Mouse (Mus musculus): ENCODE results near the gene Hirip3. TPM values are rescaled to one million over a fixed set of nuclear protein-coding genes. Genes with fewer than 3 reads are reported as not detected.
"Not testable (repeated sequence)": the region's sequence is repeated elsewhere in the genome, so short reads cannot be mapped to it uniquely, and the experiment has no call there.

Hirip3 gene
- polyA plus RNA-seq, 1 experiment: 65.1 TPM

GRCm38 (mm10) chr7:126883731-126884181, 22.0 kb downstream of the Hirip3 start:
- TF ChIP-seq CTCF (IDR thresholded peaks at IDR 0.05; ENCODE audit: borderline replicate concordance, extremely low read depth, insufficient read depth, insufficient read length) (no peak), POLR2A (IDR thresholded peaks at IDR 0.05; ENCODE audit: borderline replicate concordance, extremely low read depth, insufficient read depth, insufficient read length, poor library complexity, severe bottlenecking) (no peak)
- peak; percentile 20 for DNase-seq (ENCODE audit: low read depth)

GRCm38 (mm10) chr7:126884286-126885164, 22.8 kb downstream of the Hirip3 start, which contains the start of gene Taok2:
Gene Taok2, minus strand, starts transcription at chr7:126884703.
- peak; percentile 100 for DNase-seq (ENCODE audit: low read depth)
- TF ChIP-seq CTCF (IDR thresholded peaks at IDR 0.05; ENCODE audit: borderline replicate concordance, extremely low read depth, insufficient read depth, insufficient read length) (no peak), POLR2A (IDR thresholded peaks at IDR 0.05; ENCODE audit: borderline replicate concordance, extremely low read depth, insufficient read depth, insufficient read length, poor library complexity, severe bottlenecking) (peak; percentile 58; the same call in 1 of the 2 replicates)

GRCm38 (mm10) chr7:126887281-126887680, 25.5 kb downstream of the Hirip3 start:
- no peak for DNase-seq (ENCODE audit: low read depth)
- TF ChIP-seq POLR2A (IDR thresholded peaks at IDR 0.05; ENCODE audit: borderline replicate concordance, extremely low read depth, insufficient read depth, insufficient read length, poor library complexity, severe bottlenecking): no peak
- TF ChIP-seq CTCF (IDR thresholded peaks at IDR 0.05; ENCODE audit: borderline replicate concordance, extremely low read depth, insufficient read depth, insufficient read length): no peak

GRCm38 (mm10) chr7:126888852-126889251, 27.1 kb downstream of the Hirip3 start:
- TF ChIP-seq POLR2A (IDR thresholded peaks at IDR 0.05; ENCODE audit: borderline replicate concordance, extremely low read depth, insufficient read depth, insufficient read length, poor library complexity, severe bottlenecking) (no peak), CTCF (IDR thresholded peaks at IDR 0.05; ENCODE audit: borderline replicate concordance, extremely low read depth, insufficient read depth, insufficient read length) (peak; percentile 29; the same call in 1 of the 2 replicates)
- no peak for DNase-seq (ENCODE audit: low read depth)

GRCm38 (mm10) chr7:126896912-126897311, 35.1 kb downstream of the Hirip3 start:
- no peak for DNase-seq (ENCODE audit: low read depth)
- no peak for TF ChIP-seq POLR2A (IDR thresholded peaks at IDR 0.05; ENCODE audit: borderline replicate concordance, extremely low read depth, insufficient read depth, insufficient read length, poor library complexity, severe bottlenecking)

GRCm38 (mm10) chr7:126897390-126898101, 35.8 kb downstream of the Hirip3 start:
- no peak for DNase-seq (ENCODE audit: low read depth)
- TF ChIP-seq POLR2A (IDR thresholded peaks at IDR 0.05; ENCODE audit: borderline replicate concordance, extremely low read depth, insufficient read depth, insufficient read length, poor library complexity, severe bottlenecking): no peak

GRCm38 (mm10) chr7:126898102-126898990, 36.6 kb downstream of the Hirip3 start:
- peak; percentile 97 for DNase-seq (ENCODE audit: low read depth)
- TF ChIP-seq POLR2A (IDR thresholded peaks at IDR 0.05; ENCODE audit: borderline replicate concordance, extremely low read depth, insufficient read depth, insufficient read length, poor library complexity, severe bottlenecking) (peak; percentile 69; the same call in 1 of the 2 replicates), CTCF (IDR thresholded peaks at IDR 0.05; ENCODE audit: borderline replicate concordance, extremely low read depth, insufficient read depth, insufficient read length) (no peak)

- not testable (repeated sequence) for DNase-seq (ENCODE audit: low read depth)
Observed at GRCm38 (mm10) chr7:126899781-126900180, 38.0 kb downstream of the Hirip3 start.

- DNase-seq (ENCODE audit: low read depth): no peak
- TF ChIP-seq CTCF (IDR thresholded peaks at IDR 0.05; ENCODE audit: borderline replicate concordance, extremely low read depth, insufficient read depth, insufficient read length) (no peak), POLR2A (IDR thresholded peaks at IDR 0.05; ENCODE audit: borderline replicate concordance, extremely low read depth, insufficient read depth, insufficient read length, poor library complexity, severe bottlenecking) (no peak)
Observed at GRCm38 (mm10) chr7:126905590-126905989, 43.8 kb downstream of the Hirip3 start.

GRCm38 (mm10) chr7:126914844-126915243, 53.1 kb downstream of the Hirip3 start:
- TF ChIP-seq CTCF (IDR thresholded peaks at IDR 0.05; ENCODE audit: borderline replicate concordance, extremely low read depth, insufficient read depth, insufficient read length) (no peak), POLR2A (IDR thresholded peaks at IDR 0.05; ENCODE audit: borderline replicate concordance, extremely low read depth, insufficient read depth, insufficient read length, poor library complexity, severe bottlenecking) (no peak)
- no peak for DNase-seq (ENCODE audit: low read depth)

Other genes starting within 250 kb of the Hirip3 start
- 2.7 and 3.9 TPM in 2 replicates for gene Nupr1, start 231.1 kb upstream of the Hirip3 start, polyA plus RNA-seq (2012; rRNA removed)
- 61.5 and 70.4 TPM in 2 replicates for gene Sgf29, start 212.7 kb upstream of the Hirip3 start, polyA plus RNA-seq (2012; rRNA removed)
- gene Sult1a1, start 185.5 kb upstream of the Hirip3 start, polyA plus RNA-seq (2012; rRNA removed): 1.5 and 1.6 TPM in 2 replicates
- gene Bola2, start 166.6 kb upstream of the Hirip3 start, polyA plus RNA-seq (2012; rRNA removed): 39.8 and 55.6 TPM in 2 replicates
- gene Slx1b, start 166.2 kb upstream of the Hirip3 start, polyA plus RNA-seq (2012; rRNA removed): 42.9 and 64.6 TPM in 2 replicates
- 93.3 and 122 TPM in 2 replicates for gene Coro1a, start 154.2 kb upstream of the Hirip3 start, polyA plus RNA-seq (2012; rRNA removed)
- gene Mapk3, start 102.4 kb upstream of the Hirip3 start, polyA plus RNA-seq (2012; rRNA removed): 224 and 233 TPM in 2 replicates
- 9.2 and 14.6 TPM in 2 replicates for gene Gdpd3, start 95.6 kb upstream of the Hirip3 start, polyA plus RNA-seq (2012; rRNA removed)
- gene Ypel3, start 85.0 kb upstream of the Hirip3 start, polyA plus RNA-seq (2012; rRNA removed): 181 and 258 TPM in 2 replicates
- gene Tbx6, start 80.5 kb upstream of the Hirip3 start, polyA plus RNA-seq (2012; rRNA removed): 1.6 and 2.3 TPM in 2 replicates
- 219 and 232 TPM in 2 replicates for gene Ppp4c, start 69.5 kb upstream of the Hirip3 start, polyA plus RNA-seq (2012; rRNA removed)
- gene Fam57b, start 64.3 kb upstream of the Hirip3 start, polyA plus RNA-seq (2012; rRNA removed): 199 and 224 TPM in 2 replicates
- not detected in 2 replicates for gene 4930451I11Rik, start 30.3 kb upstream of the Hirip3 start, polyA plus RNA-seq (2012; rRNA removed)
- 11.8 and 13.2 TPM in 2 replicates for gene Doc2a, start 14.6 kb upstream of the Hirip3 start, polyA plus RNA-seq (2012; rRNA removed)
- 86.9 and 99.3 TPM in 2 replicates for gene Ino80e, start 405 bp downstream of the Hirip3 start, polyA plus RNA-seq (2012; rRNA removed)
- gene Taok2, start 22.7 kb downstream of the Hirip3 start, polyA plus RNA-seq (2012; rRNA removed): 101 and 131 TPM in 2 replicates
- 28.3 and 36.8 TPM in 2 replicates for gene Tmem219, start 60.9 kb downstream of the Hirip3 start, polyA plus RNA-seq (2012; rRNA removed)
- 91.1 and 108 TPM in 2 replicates for gene Kctd13, start 66.9 kb downstream of the Hirip3 start, polyA plus RNA-seq (2012; rRNA removed)
- 21.0 and 21.2 TPM in 2 replicates for gene Asphd1, start 87.6 kb downstream of the Hirip3 start, polyA plus RNA-seq (2012; rRNA removed)
- gene Sez6l2, start 88.6 kb downstream of the Hirip3 start, polyA plus RNA-seq (2012; rRNA removed): 84.2 and 129 TPM in 2 replicates
- 153 and 166 TPM in 2 replicates for gene Cdipt, start 113.9 kb downstream of the Hirip3 start, polyA plus RNA-seq (2012; rRNA removed)
- 0.59 and 1.0 TPM in 2 replicates for gene Cdiptos, start 114.1 kb downstream of the Hirip3 start, polyA plus RNA-seq (2012; rRNA removed)
- 3.5 and 4.3 TPM in 2 replicates for gene Mvp, start 152.6 kb downstream of the Hirip3 start, polyA plus RNA-seq (2012; rRNA removed)
- gene Pagr1b, start 154.5 kb downstream of the Hirip3 start, polyA plus RNA-seq (2012; rRNA removed): 1.0 and 1.2 TPM in 2 replicates
- 13.0 and 24.4 TPM in 2 replicates for gene Pagr1a, start 155.4 kb downstream of the Hirip3 start, polyA plus RNA-seq (2012; rRNA removed)
- gene Gm42742, start 159.1 kb downstream of the Hirip3 start, polyA plus RNA-seq (2012; rRNA removed): 77.9 and 87.6 TPM in 2 replicates
- gene Prrt2, start 159.2 kb downstream of the Hirip3 start, polyA plus RNA-seq (2012; rRNA removed): 71.4 and 81.2 TPM in 2 replicates
- 350 and 352 TPM in 2 replicates for gene Maz, start 165.1 kb downstream of the Hirip3 start, polyA plus RNA-seq (2012; rRNA removed)
- gene Kif22, start 180.5 kb downstream of the Hirip3 start, polyA plus RNA-seq (2012; rRNA removed): 25.5 and 42.0 TPM in 2 replicates
- 0.21 TPM in 1 of 2 replicates, not detected in the other for gene Zg16, start 225.4 kb downstream of the Hirip3 start, polyA plus RNA-seq (2012; rRNA removed)
- gene AI467606, start 229.4 kb downstream of the Hirip3 start, polyA plus RNA-seq (2012; rRNA removed): 1.5 and 2.1 TPM in 2 replicates

Data from brain, embryonic 14.5 days (tissue).